Comparison of ENCODE assay signal across 23 mouse cellular contexts in the genomic region with DNA sequence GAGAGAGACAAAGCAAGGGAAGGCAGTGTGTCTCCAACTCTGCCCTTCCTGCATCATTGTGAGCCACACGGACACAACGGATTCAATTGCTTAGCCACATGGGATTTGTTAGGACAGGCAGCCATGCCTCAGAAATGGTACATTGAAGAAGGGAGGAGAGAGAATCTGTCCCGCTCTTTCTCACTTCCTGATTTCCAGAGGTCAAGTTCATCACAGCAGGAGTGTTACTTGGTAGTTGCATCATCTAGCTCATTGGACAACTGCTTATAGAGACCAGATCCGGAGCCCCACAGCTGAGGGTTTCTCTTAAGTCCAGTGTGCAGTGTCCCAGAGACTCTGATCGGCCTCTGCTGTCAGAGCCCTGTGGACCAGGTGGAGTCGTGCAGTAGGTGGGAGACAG.
"Had no signal": no experiment of that assay in that cellular context is flagged by ENCODE, and none has a peak within 500 bp of the region (broad histone marks: within the 10 kb centered on the region; RNA-seq: fewer than 3 reads in every experiment).

No protein-coding gene starts in this region.

- H3K4me1 ChIP-seq: lung, embryonic 15.5 days; megakaryocyte, embryonic 14.5 days; midbrain, embryonic 13.5 days; midbrain, embryonic 15.5 days; neural tube, embryonic 13.5 days; neural tube, embryonic 15.5 days; stomach, embryonic 15.5 days had no signal

- H3K9me3 ChIP-seq: lung, embryonic 15.5 days; megakaryocyte, embryonic 14.5 days; midbrain, embryonic 13.5 days; midbrain, embryonic 15.5 days; neural tube, embryonic 13.5 days; neural tube, embryonic 15.5 days; stomach, embryonic 15.5 days had no signal

- DNase-seq: liver, postnatal 0 days; lung, adult 2 months; lung, postnatal 14 days; lung, postnatal 36 days; retina, postnatal 1 day; right cerebral cortex, adult 18-20 months; right cerebral cortex, postnatal 25 days; right cerebral cortex, postnatal 4 days; spleen, adult 18-20 months; thymus, adult 2 months; thymus, postnatal 25 days; thymus, postnatal 4 days had no signal

- H3K27me3 ChIP-seq: lung, embryonic 15.5 days; megakaryocyte, embryonic 14.5 days; midbrain, embryonic 13.5 days; midbrain, embryonic 15.5 days; neural tube, embryonic 13.5 days; neural tube, embryonic 15.5 days; stomach, embryonic 15.5 days had no signal

- H3K9ac ChIP-seq: liver, postnatal 0 days; lung, embryonic 15.5 days; midbrain, embryonic 13.5 days; midbrain, embryonic 15.5 days; neural tube, embryonic 13.5 days; neural tube, embryonic 15.5 days; stomach, embryonic 15.5 days had no signal

- H3K4me3 ChIP-seq: lung, embryonic 15.5 days; megakaryocyte, embryonic 14.5 days; midbrain, embryonic 13.5 days; midbrain, embryonic 15.5 days; neural tube, embryonic 13.5 days; neural tube, embryonic 15.5 days; stomach, embryonic 15.5 days had no signal

- H3K36me3 ChIP-seq: lung, embryonic 15.5 days; midbrain, embryonic 13.5 days; midbrain, embryonic 15.5 days; neural tube, embryonic 13.5 days; neural tube, embryonic 15.5 days; stomach, embryonic 15.5 days had no signal

- H3K27ac ChIP-seq: lung, embryonic 15.5 days; macrophage; midbrain, embryonic 13.5 days; midbrain, embryonic 15.5 days; neural tube, embryonic 13.5 days; neural tube, embryonic 15.5 days; stomach, embryonic 15.5 days; stomach, postnatal 0 days had no signal

- H3K4me2 ChIP-seq: lung, embryonic 15.5 days; midbrain, embryonic 11.5 days; midbrain, embryonic 13.5 days; midbrain, embryonic 15.5 days; neural tube, embryonic 13.5 days; neural tube, embryonic 15.5 days; stomach, embryonic 15.5 days had no signal

- ATAC-seq: liver, postnatal 0 days; lung, postnatal 0 days; midbrain, embryonic 13.5 days; midbrain, embryonic 15.5 days had no signal
